Mouse (Mus musculus): ENCODE measurements around the gene Sgo2b.

DNA sequence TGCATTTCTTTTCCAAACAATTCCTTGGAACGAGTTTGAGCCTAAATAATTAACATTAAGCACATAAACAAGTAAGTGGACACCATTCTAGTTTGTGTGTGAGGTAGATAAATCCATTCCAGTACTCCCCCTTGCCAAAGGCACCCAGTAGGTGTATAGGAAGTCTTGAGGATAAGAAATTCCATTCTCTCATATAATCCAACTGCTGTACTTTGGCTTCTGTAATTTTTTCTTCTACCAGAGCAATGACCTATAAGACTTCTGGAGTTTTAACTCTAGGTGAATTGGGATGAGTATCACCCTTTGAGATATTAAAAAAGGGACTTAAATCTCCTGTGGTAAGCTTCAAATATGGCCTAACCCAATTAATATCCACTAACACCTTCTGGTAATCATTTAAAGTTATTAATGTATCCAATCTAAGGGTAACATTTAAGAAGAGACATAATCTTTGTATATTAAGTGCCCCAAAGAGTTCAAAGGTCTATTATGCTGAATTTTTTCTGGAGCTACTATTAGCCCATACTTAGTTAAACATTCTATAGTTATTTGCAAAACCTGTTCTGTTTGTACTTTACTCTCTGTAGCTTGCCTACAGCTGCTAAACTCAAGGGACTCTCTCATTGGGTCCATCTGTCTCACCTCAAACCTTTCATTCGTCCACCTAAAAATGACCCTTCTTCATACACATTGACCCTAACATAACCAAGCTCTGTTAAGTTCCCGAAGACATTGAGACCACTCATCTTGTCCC is 9.2 kb upstream of the Sgo2b start:
- no peak for TF ChIP-seq POLR2A (IDR thresholded peaks at IDR 0.05; ENCODE audit: borderline replicate concordance, control insufficient read depth, low read depth, low read length)
- no peak for TF ChIP-seq CTCF (IDR thresholded peaks at IDR 0.05; ENCODE audit: control insufficient read depth, insufficient read depth, low read length)
